Mouse (Mus musculus): ENCODE results near the gene Olfr1390.
"Not testable (repeated sequence)": the region's sequence is repeated elsewhere in the genome, so short reads cannot be mapped to it uniquely, and the experiment has no call there.

Gene Olfr1390

DNA sequence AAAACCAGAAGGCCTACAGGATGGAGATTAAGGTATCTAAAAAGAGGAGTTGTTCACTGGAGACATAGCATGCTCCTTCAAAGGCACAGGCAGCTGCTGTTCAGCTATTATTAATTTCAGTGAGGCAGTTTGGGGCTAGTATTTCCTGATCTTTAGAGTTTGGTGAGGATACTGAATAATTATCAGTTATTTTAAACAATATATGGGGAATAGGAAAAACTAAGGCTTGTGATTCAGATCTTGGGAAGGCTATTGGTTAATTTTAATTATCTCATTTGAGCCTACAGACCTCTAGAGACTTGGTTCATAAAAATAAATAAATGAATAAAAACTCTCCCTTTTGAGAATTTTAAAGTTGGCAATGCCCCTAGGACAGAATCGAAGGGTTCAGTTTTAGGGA, at the start of gene Olfr1390:
Gene Olfr1390 (plus strand): TSS at position 301 of the 400 bp plus-strand sequence.
- no peak for DNase-seq (ENCODE audit: low spot score)

DNA sequence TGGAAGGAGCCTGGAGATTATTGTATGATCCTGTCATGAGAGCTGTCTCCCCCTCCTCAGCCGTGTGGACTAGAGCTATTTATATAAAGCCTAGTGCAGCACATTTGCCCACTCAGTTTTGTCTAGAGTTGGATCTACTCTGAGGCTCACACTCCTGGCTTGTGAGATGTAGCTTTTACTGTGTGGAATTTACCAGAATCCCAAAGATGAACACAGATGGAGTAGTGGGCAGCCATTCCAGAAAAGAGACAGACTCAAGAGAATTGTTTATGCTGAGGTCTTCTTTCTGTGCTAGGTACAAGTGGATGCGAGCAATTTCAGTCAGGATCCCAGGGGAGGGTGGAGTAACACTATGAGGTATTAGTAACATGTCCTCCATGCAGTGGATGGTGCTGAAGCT, 47.7 kb upstream of the Olfr1390 start:
- no peak for DNase-seq (ENCODE audit: low spot score)

DNA sequence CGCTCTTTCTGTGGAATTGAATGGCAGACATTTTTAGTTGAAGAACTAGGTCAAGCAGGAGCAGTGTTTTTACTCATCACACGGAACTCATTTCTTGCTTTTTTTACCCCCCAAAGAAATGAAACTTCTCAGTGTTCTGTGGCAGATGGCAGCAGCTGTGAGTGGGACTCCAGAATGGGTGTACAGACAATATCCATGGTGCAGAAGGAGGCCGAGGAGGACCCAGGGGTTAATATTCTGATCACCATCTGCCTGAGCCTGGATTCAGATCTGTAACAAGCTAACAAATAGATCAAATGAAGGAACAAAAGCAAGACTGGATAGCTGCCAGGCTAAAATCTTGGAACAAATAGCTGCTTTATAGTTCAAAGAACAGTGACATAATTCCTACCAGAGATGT, 42.2 kb upstream of the Olfr1390 start:
- no peak for DNase-seq (ENCODE audit: low spot score)

DNA sequence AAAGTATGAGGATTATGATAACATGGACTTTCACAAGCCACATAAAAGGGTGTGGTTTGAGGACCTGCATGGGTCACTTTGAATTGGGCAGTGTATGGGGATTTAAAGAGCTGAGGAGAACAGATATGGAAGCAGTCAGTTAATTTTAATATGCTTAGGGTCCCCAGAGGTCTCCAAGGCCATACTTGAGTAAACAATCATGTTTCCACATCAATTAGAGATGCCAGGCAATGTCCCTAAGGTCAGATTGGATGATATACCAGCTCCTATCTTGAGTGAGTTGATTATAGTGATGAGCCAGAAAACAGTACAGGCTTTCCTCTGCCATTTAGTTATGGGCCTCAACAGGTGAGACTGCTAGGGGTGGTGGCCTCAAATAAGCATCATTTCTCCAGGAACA, 30.5 kb upstream of the Olfr1390 start, which contains the start of gene Olfr10:
Gene Olfr10 (plus strand): TSS at position 301 of the 400 bp plus-strand sequence.
- DNase-seq (ENCODE audit: low spot score) = no peak

- DNase-seq (ENCODE audit: low spot score) = not testable (repeated sequence)
Observed at GRCm38 (mm10) chr11:49308547-49308946, 26.4 kb upstream of the Olfr1390 start.

DNA sequence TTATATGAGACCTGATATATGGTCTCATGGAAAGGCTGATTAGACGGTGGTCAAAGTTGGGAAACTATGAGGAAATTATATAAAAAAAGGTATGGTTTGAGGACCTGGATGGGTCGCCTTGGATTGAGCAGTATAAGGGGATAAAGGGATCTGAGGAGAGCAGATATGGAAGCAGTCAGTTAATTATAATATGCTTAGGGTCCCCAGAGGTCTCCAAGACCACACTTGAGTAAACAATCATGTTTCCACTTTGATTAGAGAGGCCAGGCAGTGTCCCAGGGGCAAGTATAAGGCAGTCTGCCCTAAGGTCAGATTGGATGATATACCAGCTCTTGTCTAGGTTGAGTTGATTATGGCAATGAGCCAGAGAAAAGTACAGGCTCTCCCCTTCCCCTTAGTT, 12.5 kb upstream of the Olfr1390 start, which contains the start of gene Olfr1391:
Gene Olfr1391 (plus strand): TSS at position 301 of the 400 bp plus-strand sequence.
- DNase-seq (ENCODE audit: low spot score) = no peak

DNA sequence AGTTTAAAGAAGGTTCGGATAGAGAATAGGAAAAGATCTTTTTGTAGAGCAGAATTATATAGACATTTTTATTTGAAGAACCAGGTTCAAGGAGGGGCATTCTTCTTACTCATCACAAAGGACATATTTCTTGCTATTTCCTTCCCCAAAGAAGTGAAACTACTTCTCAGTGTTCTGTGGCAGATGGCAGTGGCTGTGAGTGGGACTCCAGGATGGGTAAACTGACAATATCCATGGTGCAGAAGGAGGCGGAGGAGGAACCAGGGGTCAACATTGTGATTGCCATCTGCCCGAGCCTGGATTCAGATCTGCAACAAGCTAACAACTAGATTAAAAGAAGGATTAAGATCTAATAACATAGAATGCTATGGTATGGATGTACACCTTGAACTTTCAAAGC, 8.3 kb upstream of the Olfr1390 start:
- DNase-seq (ENCODE audit: low spot score) = no peak

DNA sequence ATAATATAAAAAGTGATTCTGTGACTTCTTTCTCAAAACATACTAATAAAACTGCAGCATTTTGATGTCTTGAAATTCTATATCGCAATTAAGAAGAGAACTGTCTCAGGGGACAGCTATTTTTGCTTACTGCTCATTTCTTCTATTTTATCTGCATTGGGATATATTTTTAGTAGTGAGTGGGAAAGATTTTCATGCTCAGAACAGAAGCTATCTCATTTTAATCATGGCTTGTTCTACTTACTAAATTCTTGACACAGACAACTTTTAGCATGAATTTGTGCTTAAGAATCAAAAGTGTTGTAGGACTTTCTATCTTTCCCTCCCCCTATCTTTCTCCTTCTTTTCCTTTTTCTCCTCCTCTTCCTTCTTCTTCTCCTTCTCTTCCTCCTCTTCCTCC, 5.3 kb upstream of the Olfr1390 start:
- no peak for DNase-seq (ENCODE audit: low spot score)

DNA sequence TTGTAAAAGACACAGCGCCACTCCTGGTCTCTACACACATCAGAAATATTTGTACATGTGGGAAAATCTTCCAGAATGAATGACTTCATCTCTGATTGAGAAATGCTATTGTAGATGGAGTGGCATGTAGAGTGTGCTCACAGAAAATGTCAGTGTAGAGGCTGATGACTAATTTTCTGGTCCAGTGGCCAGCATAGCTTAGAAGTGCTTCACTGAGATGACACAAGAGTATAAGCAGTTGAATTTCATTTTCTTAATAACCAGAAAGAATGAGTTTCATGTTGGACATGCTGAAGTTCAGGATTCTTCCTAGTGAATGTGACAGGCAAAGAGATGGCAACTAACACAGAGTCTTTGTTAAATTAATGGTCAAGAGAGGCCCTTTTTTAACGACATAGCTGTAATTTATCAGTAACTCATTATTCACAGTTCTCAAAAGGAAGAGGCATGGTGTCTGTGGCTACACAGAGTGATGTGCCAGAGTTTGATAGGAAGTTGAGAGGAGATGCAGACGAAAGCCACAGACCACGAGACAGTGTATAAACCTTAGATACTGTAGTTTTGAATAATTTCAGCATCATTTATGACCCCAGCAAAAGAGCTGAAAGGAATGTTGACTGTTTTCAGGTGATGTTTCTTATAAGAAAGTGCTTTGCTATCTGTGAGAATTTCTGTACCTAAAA, 2.3 kb downstream of the Olfr1390 start:
- DNase-seq (ENCODE audit: low spot score) = no peak

- DNase-seq (ENCODE audit: low spot score) = no peak
Observed at GRCm38 (mm10) chr11:49383133-49383532, 48.1 kb downstream of the Olfr1390 start.

DNA sequence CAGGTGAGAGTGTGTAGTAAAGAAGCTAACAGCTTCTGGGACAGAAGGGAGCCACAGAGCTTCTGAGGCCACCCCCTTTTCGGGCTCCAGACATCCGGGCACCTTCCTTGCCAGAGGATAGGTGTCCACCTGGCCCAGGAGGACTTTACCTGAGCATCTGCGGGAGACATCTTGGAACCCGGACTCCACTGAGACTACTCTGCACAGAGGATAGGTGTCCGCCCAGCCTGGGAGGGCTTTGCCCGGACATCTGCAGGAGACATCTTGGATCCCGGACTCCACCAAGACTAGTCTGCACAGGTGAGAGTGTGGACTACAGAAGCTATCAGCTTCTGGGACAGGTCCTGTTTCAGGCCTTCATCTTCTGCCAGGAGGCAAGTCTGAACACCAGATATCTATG, 51.1 kb downstream of the Olfr1390 start:
- not testable (repeated sequence) for DNase-seq (ENCODE audit: low spot score)

All from urinary bladder, postnatal 25 days (tissue).